ENCODE assay signal across 8 mouse cellular contexts in the genomic region with DNA sequence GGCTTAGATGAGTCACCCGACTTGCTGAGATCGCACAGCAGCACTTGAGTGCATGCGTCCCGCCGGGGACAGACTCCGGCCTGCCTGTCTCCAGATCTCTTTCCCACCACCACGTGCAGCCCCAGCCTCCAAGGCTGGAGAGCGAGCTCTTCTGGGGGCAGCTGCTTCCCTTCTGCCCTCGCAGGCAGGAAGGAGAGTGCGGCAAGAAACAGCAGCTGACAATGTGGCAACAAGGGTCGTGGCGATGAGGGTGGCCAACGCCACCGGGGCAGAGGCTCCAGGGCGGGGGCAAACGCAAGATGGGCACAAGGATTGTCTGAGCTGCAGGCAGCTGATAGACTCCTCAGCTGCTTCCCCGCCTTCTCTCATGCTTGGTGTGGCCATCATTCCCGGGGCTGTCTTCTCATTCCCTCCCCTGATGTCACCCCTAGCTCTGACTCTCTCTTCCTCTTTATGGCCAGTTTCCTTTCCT. TPM values are rescaled to one million over a fixed set of nuclear protein-coding genes. Genes with fewer than 3 reads are reported as not detected.
DNase-seq lines count a peak whose midpoint lies in the region; ATAC-seq and TF ChIP-seq lines count a peak whose summit lies in the region.

No protein-coding gene starts in this region.

- peak overlapping the region; percentile 51 for H3K4me2 ChIP-seq in liver, embryonic 11.5 days
- H3K4me2 ChIP-seq in stomach, embryonic 15.5 days: no peak overlapping the region

- H3K27me3 ChIP-seq in heart, embryonic 10.5 days (ENCODE audit: insufficient read depth, poor library complexity, severe bottlenecking): no peaks in the 10 kb centered on the region
- H3K27me3 ChIP-seq in liver, embryonic 11.5 days (replicated peaks; ENCODE audit: control insufficient read depth, insufficient read depth, low read length): no peaks in the 10 kb centered on the region
- no peaks in the 10 kb centered on the region for H3K27me3 ChIP-seq in stomach, embryonic 15.5 days (replicated peaks)

- H3K4me3 ChIP-seq in ES-E14 (ENCODE audit: insufficient read depth in 1 of 2, low read depth in 1 of 2, low read length in 2 of 2, poor library complexity in 1 of 2, severe bottlenecking in 1 of 2): peak overlapping the region; percentile 26 to 48; a peak in 2 of 4 replicates
- H3K4me3 ChIP-seq in heart, embryonic 10.5 days: peak overlapping the region; percentile 22; the same call in 1 of the 2 replicates
- no peak overlapping the region for H3K4me3 ChIP-seq in liver, embryonic 11.5 days (ENCODE audit: low read depth, low read length)
- H3K4me3 ChIP-seq in stomach, embryonic 15.5 days (replicated peaks): no peak overlapping the region

- H3K27ac ChIP-seq in ES-E14 (ENCODE audit: insufficient read depth, low read depth, low read length, poor library complexity, severe bottlenecking): peak overlapping the region; percentile 98; the same call in 1 of the 2 replicates
- peak overlapping the region; percentile 98 for H3K27ac ChIP-seq in heart, embryonic 10.5 days
- H3K27ac ChIP-seq in liver, embryonic 11.5 days (ENCODE audit: low read depth, low read length): peak overlapping the region; percentile 92
- peak overlapping the region; percentile 98 for H3K27ac ChIP-seq in stomach, embryonic 15.5 days

- peak; percentile 46 for ATAC-seq in liver, embryonic 11.5 days (replicated peaks; ENCODE audit: low FRiP score)
- ATAC-seq in stomach, embryonic 15.5 days (ENCODE audit: insufficient read depth, low FRiP score, low read depth): no peak

- no peaks in the 10 kb centered on the region for H3K9me3 ChIP-seq in ES-E14 (ENCODE audit: control insufficient read depth, insufficient read depth, low read depth, low read length)
- H3K9me3 ChIP-seq in heart, embryonic 10.5 days: no peaks in the 10 kb centered on the region
- H3K9me3 ChIP-seq in liver, embryonic 11.5 days (ENCODE audit: control insufficient read depth, low read length): no peaks in the 10 kb centered on the region
- no peaks in the 10 kb centered on the region for H3K9me3 ChIP-seq in stomach, embryonic 15.5 days

- in situ Hi-C loops in ES-E14 (cut with MboI; ENCODE audit: low sequenced_read_pairs in 2 of 2, unreplicated experiment in 2 of 2): no loop called here

- intact Hi-C loops in heart, postnatal 25 days (cut with DNase I): no loop called here

- peak; percentile 97 for DNase-seq in heart, adult 11 months
- DNase-seq in heart, postnatal 25 days (ENCODE audit: low spot score): no peak
- DNase-seq in ES-E14 (ENCODE audit: low read depth, low spot score): no peak
- no peak for DNase-seq in heart, embryonic 10.5 days (ENCODE audit: low spot score)
- peak; percentile 56 for DNase-seq in liver, embryonic 11.5 days (ENCODE audit: low spot score)
- DNase-seq in layer of hippocampus, adult 8-10 months (ENCODE audit: low spot score in 2 of 2): no peak
- DNase-seq in layer of hippocampus, postnatal 10 days (ENCODE audit: low spot score in 2 of 2): no peak

- no peaks in the 10 kb centered on the region for H3K36me3 ChIP-seq in ES-E14 (ENCODE audit: control insufficient read depth, insufficient read depth, low read length, poor library complexity, severe bottlenecking)
- H3K36me3 ChIP-seq in heart, embryonic 10.5 days: no peaks in the 10 kb centered on the region
- no peaks in the 10 kb centered on the region for H3K36me3 ChIP-seq in liver, embryonic 11.5 days (ENCODE audit: control insufficient read depth, insufficient read depth, low read length)
- no peaks in the 10 kb centered on the region for H3K36me3 ChIP-seq in stomach, embryonic 15.5 days

- 36% methylated on average over 18 of the region's 18 CpGs for WGBS in heart, embryonic 10.5 days
- WGBS in liver, embryonic 11.5 days: 21% methylated on average over 18 of the region's 18 CpGs
- 40% methylated on average over 18 of the region's 18 CpGs for WGBS in stomach, embryonic 15.5 days

- peaks cover 32 to 40% of the 10 kb centered on the region in 2 experiments for H3K4me1 ChIP-seq in ES-E14 (ENCODE audit: control insufficient read depth in 2 of 2, insufficient read depth in 2 of 2, low read length in 2 of 2, poor library complexity in 1 of 2)
- peaks cover 77% of the 10 kb centered on the region for H3K4me1 ChIP-seq in heart, embryonic 10.5 days
- H3K4me1 ChIP-seq in liver, embryonic 11.5 days (replicated peaks; ENCODE audit: control insufficient read depth, insufficient read depth, low read length): peaks cover 61% of the 10 kb centered on the region
- peaks cover 60% of the 10 kb centered on the region for H3K4me1 ChIP-seq in stomach, embryonic 15.5 days

- H3K9ac ChIP-seq in ES-E14 (ENCODE audit: insufficient read depth, low read depth, low read length, poor library complexity, severe bottlenecking): peak overlapping the region; percentile 84
- peak overlapping the region; percentile 47 for H3K9ac ChIP-seq in liver, embryonic 11.5 days (ENCODE audit: low read depth, low read length)
- H3K9ac ChIP-seq in stomach, embryonic 15.5 days: no peak overlapping the region

TF ChIP-seq in ES-E14, 5 proteins besides CTCF, POLR2A, EP300 and RAD21:
- TF ChIP-seq HCFC1 (IDR thresholded peaks at IDR 0.05; ENCODE audit: borderline replicate concordance, insufficient read depth, low read length) (no peak), ZC3H11A (IDR thresholded peaks at IDR 0.05; ENCODE audit: borderline replicate concordance, low read depth, low read length) (no peak), MAFK (IDR thresholded peaks at IDR 0.05; ENCODE audit: insufficient read depth, low read depth, low read length) (no peak), CHD2 (IDR thresholded peaks at IDR 0.05; ENCODE audit: low read depth, low read length) (no peak), ZNF384 (IDR thresholded peaks at IDR 0.05; ENCODE audit: low read depth, low read length) (no peak)

RNA-seq across cellular contexts. Expression of gene Ccnd3, which starts 18.4 kb away (rescaled TPM):
- 10 to 100 TPM; 75.6 to 87.9 TPM for total RNA-seq in heart, postnatal 25 days (2021)
- 125 and 131 TPM in 2 replicates for total RNA-seq in ES-E14 (2012; rRNA removed)
- 552 and 644 TPM in 2 replicates for polyA plus RNA-seq in heart, embryonic 10.5 days (2016; fragmentation: Nextera tagmentation; extraction: Ambion mirVana)
- polyA plus RNA-seq in liver, embryonic 11.5 days (2014; fragmentation: Nextera tagmentation; extraction: Ambion mirVana): 525 and 530 TPM in 2 replicates
- 391 and 408 TPM in 2 replicates for polyA plus RNA-seq in stomach, embryonic 15.5 days (2015; fragmentation: Nextera tagmentation; extraction: Ambion mirVana)
- 10 to 100 TPM; 38.4 to 45.2 (median 38.8) TPM for total RNA-seq in layer of hippocampus, adult 8-10 months (2022)
- total RNA-seq in layer of hippocampus, postnatal 10 days (2021): 10 to 100 TPM; 34.7 to 39.6 TPM

RNA-seq across cellular contexts. Expression of gene Taf8, which starts 21.2 kb away (rescaled TPM):
- total RNA-seq in heart, postnatal 25 days (2021): 10 to 100 TPM in 1 of 2 experiments, 1 to 10 TPM in 1; 10.0 to 11.4 TPM
- 40.0 and 58.6 TPM in 2 replicates for total RNA-seq in ES-E14 (2012; rRNA removed)
- 23.0 and 28.5 TPM in 2 replicates for polyA plus RNA-seq in heart, embryonic 10.5 days (2016; fragmentation: Nextera tagmentation; extraction: Ambion mirVana)
- 20.7 and 21.3 TPM in 2 replicates for polyA plus RNA-seq in liver, embryonic 11.5 days (2014; fragmentation: Nextera tagmentation; extraction: Ambion mirVana)
- polyA plus RNA-seq in stomach, embryonic 15.5 days (2015; fragmentation: Nextera tagmentation; extraction: Ambion mirVana): 23.3 and 25.2 TPM in 2 replicates
- 10 to 100 TPM; 18.4 to 25.0 (median 23.4) TPM for total RNA-seq in layer of hippocampus, adult 8-10 months (2022)
- total RNA-seq in layer of hippocampus, postnatal 10 days (2021): 10 to 100 TPM; 16.7 to 17.0 TPM

Comparison
In these comparisons a context has a peak if more than half of its experiments do, and no peak if none do; other contexts are left out.
1. DNase-seq: peak in heart, adult 11 months (single experiment) and liver, embryonic 11.5 days (single experiment); none in heart, postnatal 25 days (single experiment), ES-E14 (single experiment), heart, embryonic 10.5 days (single experiment), layer of hippocampus, adult 8-10 months (0 of 2) and layer of hippocampus, postnatal 10 days (0 of 2).
2. H3K4me3 ChIP-seq: peak in ES-E14 (2 of 2) and heart, embryonic 10.5 days (single experiment); none in liver, embryonic 11.5 days (single experiment) and stomach, embryonic 15.5 days (single experiment).
3. Peak in every context shown above with its lines, with median percentiles within 50 percentile points of each other: H3K27ac ChIP-seq.